Comparison of ENCODE assay signal across 13 mouse cellular contexts in genomic region chr1:134335924-134336810, GRCm38 (mm10). TPM values are rescaled to one million over a fixed set of nuclear protein-coding genes. Genes with fewer than 3 reads are reported as not detected.
DNase-seq lines count a peak whose midpoint lies in the region; ATAC-seq lines count a peak whose summit lies in the region.
"Had no signal": no experiment of that assay in that cellular context is flagged by ENCODE, and none has a peak within 500 bp of the region (broad histone marks: within the 10 kb centered on the region; RNA-seq: fewer than 3 reads in every experiment).

No protein-coding gene starts in this region.

- H3K9me3 ChIP-seq in heart, embryonic 15.5 days (replicated peaks): no peaks in the 10 kb centered on the region
- H3K9me3 ChIP-seq: intestine, embryonic 15.5 days had no signal

- ATAC-seq in heart, embryonic 15.5 days (replicated peaks; ENCODE audit: insufficient number of reproducible peaks, insufficient read depth, low FRiP score, low read depth): no peak
- no peak for ATAC-seq in CD4-positive, CD25-positive, alpha-beta regulatory T cell, adult 4 months
- ATAC-seq: intestine, embryonic 15.5 days had no signal

- H3K4me1 ChIP-seq in heart, embryonic 15.5 days (replicated peaks): peaks cover 76% of the 10 kb centered on the region

- no peak overlapping the region for H3K9ac ChIP-seq in heart, embryonic 15.5 days
- H3K9ac ChIP-seq: intestine, embryonic 15.5 days; liver, embryonic 14.5 days had no signal

- no peak overlapping the region for H3K4me3 ChIP-seq in heart, embryonic 15.5 days
- H3K4me3 ChIP-seq: intestine, embryonic 15.5 days had no signal

- H3K4me2 ChIP-seq in heart, embryonic 15.5 days: no peak overlapping the region
- H3K4me2 ChIP-seq: intestine, embryonic 15.5 days had no signal

- H3K27ac ChIP-seq in heart, embryonic 15.5 days: peak overlapping the region; percentile 91
- H3K27ac ChIP-seq: intestine, embryonic 15.5 days; liver, embryonic 14.5 days had no signal

- H3K27me3 ChIP-seq in heart, embryonic 15.5 days: no peaks in the 10 kb centered on the region
- H3K27me3 ChIP-seq: intestine, embryonic 15.5 days had no signal

- DNase-seq in heart, adult 8-10 months (ENCODE audit: low spot score): no peak
- DNase-seq in 3134 (ENCODE audit: extremely low read depth, insufficient read length, low spot score): peak; percentile 35
- peak; percentile 56 for DNase-seq in ES-CJ7 (ENCODE audit: low read depth, low spot score)
- peak; percentile 77 to 88 for DNase-seq in cerebellum, postnatal 14 days
- no peak for DNase-seq in ovary, adult 18-20 months (ENCODE audit: low spot score)
- DNase-seq: kidney, postnatal 4 days had no signal

- 82% methylated on average over 12 of the region's 12 CpGs for WGBS in heart, embryonic 15.5 days

- no peaks in the 10 kb centered on the region for H3K36me3 ChIP-seq in heart, embryonic 15.5 days
- H3K36me3 ChIP-seq: intestine, embryonic 15.5 days had no signal

RNA-seq across cellular contexts. Expression of gene Ppfia4, which starts 3.4 kb away (rescaled TPM):
- 9.7 and 10.3 TPM in 2 replicates for polyA plus RNA-seq in heart, embryonic 15.5 days (2015; fragmentation: Nextera tagmentation; extraction: Ambion mirVana)
- 1 to 10 TPM in 1 of 4 experiments, under 1 TPM in 3; 0.63 to 1.1 (median 0.95) TPM for total RNA-seq in heart, adult 8-10 months (2022)
- polyA plus RNA-seq in CD4-positive, CD25-positive, alpha-beta regulatory T cell, adult 4 months (2017; shearing (Covaris generic)): under 1 TPM in 1 of 2 experiments, not detected in 1; 0.20 TPM

RNA-seq across cellular contexts. Expression of gene Tmem183a, which starts 25.6 kb away (rescaled TPM):
- polyA plus RNA-seq in heart, embryonic 15.5 days (2015; fragmentation: Nextera tagmentation; extraction: Ambion mirVana): 53.0 and 58.1 TPM in 2 replicates
- 10 to 100 TPM; 11.4 to 20.0 (median 13.8) TPM for total RNA-seq in heart, adult 8-10 months (2022)
- 10 to 100 TPM; 20.3 to 23.8 TPM for polyA plus RNA-seq in CD4-positive, CD25-positive, alpha-beta regulatory T cell, adult 4 months (2017; shearing (Covaris generic))

RNA-seq across cellular contexts. Expression of gene Myog, which starts 46.4 kb away (rescaled TPM):
- polyA plus RNA-seq in heart, embryonic 15.5 days (2015; fragmentation: Nextera tagmentation; extraction: Ambion mirVana): 0.98 and 2.0 TPM in 2 replicates
- total RNA-seq in heart, adult 8-10 months (2022): not detected
- polyA plus RNA-seq in CD4-positive, CD25-positive, alpha-beta regulatory T cell, adult 4 months (2017; shearing (Covaris generic)): not detected
- total RNA-seq: granulocyte monocyte progenitor cell, adult 5-6 weeks; left cerebral cortex, adult 8-10 months had no signal

RNA-seq across cellular contexts. Expression of gene 4933406M09Rik, which starts 49.6 kb away (rescaled TPM):
- polyA plus RNA-seq in heart, embryonic 15.5 days (2015; fragmentation: Nextera tagmentation; extraction: Ambion mirVana): not detected in 2 replicates
- total RNA-seq in heart, adult 8-10 months (2022): not detected
- polyA plus RNA-seq in CD4-positive, CD25-positive, alpha-beta regulatory T cell, adult 4 months (2017; shearing (Covaris generic)): not detected
- total RNA-seq: granulocyte monocyte progenitor cell, adult 5-6 weeks; left cerebral cortex, adult 8-10 months had no signal
- polyA plus RNA-seq: embryonic facial prominence, embryonic 11.5 days; intestine, embryonic 15.5 days; liver, embryonic 14.5 days had no signal

Comparison
In these comparisons a context has a peak if more than half of its experiments do, and no peak if none do; other contexts are left out.
1. DNase-seq: peak in 3134 (single experiment), ES-CJ7 (single experiment) and cerebellum, postnatal 14 days (2 of 2); none in heart, adult 8-10 months (single experiment) and ovary, adult 18-20 months (single experiment).